Mouse (Mus musculus): Measurements from ENCODE around the gene Trim44. TPM values are rescaled to one million over a fixed set of nuclear protein-coding genes. Genes with fewer than 3 reads are reported as not detected.

The Trim44 gene
- polyA plus RNA-seq, 1 experiment from 2014 or later, result 48.4 TPM

DNA sequence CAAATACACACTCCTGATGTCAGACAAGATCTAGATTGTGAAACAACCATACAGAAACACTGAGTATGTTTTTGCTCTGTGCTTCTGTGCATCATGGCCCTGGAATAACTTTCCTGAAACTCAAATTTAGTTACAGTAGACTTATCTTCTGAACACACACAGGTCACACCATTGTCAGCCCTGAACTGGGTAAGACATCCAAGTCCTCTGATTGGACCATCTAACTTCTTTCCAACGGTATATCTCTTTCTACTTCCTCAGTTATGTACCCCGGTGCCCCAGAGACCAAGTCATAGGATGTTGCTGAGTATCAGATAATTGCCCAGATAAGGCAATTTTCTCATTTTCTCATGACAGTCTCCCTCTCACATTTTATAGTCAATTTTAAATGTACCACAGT, 5.1 kb upstream of the Trim44 start:
- DNase-seq (ENCODE audit: low spot score) (no peak), ATAC-seq (ENCODE audit: insufficient read depth, low FRiP score, low TSS enrichment) (no peak)
- H3K9me3 ChIP-seq (ENCODE audit: control insufficient read depth, low read length), result no peaks in the 10 kb centered on the region
- H3K36me3 ChIP-seq (ENCODE audit: control insufficient read depth, insufficient read depth, low read length), result no peaks in the 10 kb centered on the region
- no peaks in the 10 kb centered on the region for H3K27me3 ChIP-seq (ENCODE audit: control insufficient read depth, insufficient read depth, low read length)
- no peak overlapping the region for H3K27ac ChIP-seq (ENCODE audit: low read depth, low read length)
- WGBS, result 93% methylated on average over 2 of the region's 2 CpGs
- H3K9ac ChIP-seq (ENCODE audit: low read length), result no peak overlapping the region
- no peak overlapping the region for H3K4me3 ChIP-seq (ENCODE audit: low read depth, low read length)
- no peak overlapping the region for H3K4me2 ChIP-seq (ENCODE audit: low read depth)
- peaks cover 3% of the 10 kb centered on the region; the same call in 1 of the 2 replicates for H3K4me1 ChIP-seq (ENCODE audit: control insufficient read depth, insufficient read depth, low read length)

DNA sequence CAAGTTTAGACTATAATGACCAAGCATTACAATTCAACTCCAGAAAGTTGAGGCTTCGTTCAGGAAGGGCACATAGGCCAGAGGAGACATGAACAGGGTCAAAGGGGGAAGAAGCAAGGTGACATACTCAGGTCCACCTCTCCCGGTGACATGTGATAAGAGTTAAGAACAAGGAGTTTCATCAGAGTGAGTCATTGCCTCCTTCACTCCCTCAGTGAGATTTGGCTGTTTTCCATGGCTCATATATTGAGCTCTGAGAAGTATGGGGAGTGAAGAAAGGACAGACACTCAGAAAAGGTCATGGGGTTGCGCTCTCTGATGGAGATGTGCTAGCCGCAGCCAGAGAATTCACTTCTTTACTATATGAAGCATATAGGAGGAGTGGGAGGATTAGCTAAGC, 3.0 kb upstream of the Trim44 start:
- ATAC-seq (ENCODE audit: insufficient read depth, low FRiP score, low TSS enrichment) (no peak), DNase-seq (ENCODE audit: low spot score) (no peak)
- 88% methylated on average over 4 of the region's 4 CpGs for WGBS
- no peaks in the 10 kb centered on the region for H3K9me3 ChIP-seq (ENCODE audit: control insufficient read depth, low read length)
- no peak overlapping the region for H3K4me3 ChIP-seq (ENCODE audit: low read depth, low read length)
- H3K4me1 ChIP-seq (ENCODE audit: control insufficient read depth, insufficient read depth, low read length), result peaks cover 3% of the 10 kb centered on the region; the same call in 1 of the 2 replicates
- H3K36me3 ChIP-seq (ENCODE audit: control insufficient read depth, insufficient read depth, low read length), result no peaks in the 10 kb centered on the region
- no peak overlapping the region for H3K9ac ChIP-seq (ENCODE audit: low read length)
- no peak overlapping the region for H3K27ac ChIP-seq (ENCODE audit: low read depth, low read length)
- H3K4me2 ChIP-seq (ENCODE audit: low read depth), result no peak overlapping the region
- H3K27me3 ChIP-seq (ENCODE audit: control insufficient read depth, insufficient read depth, low read length), result no peaks in the 10 kb centered on the region

DNA sequence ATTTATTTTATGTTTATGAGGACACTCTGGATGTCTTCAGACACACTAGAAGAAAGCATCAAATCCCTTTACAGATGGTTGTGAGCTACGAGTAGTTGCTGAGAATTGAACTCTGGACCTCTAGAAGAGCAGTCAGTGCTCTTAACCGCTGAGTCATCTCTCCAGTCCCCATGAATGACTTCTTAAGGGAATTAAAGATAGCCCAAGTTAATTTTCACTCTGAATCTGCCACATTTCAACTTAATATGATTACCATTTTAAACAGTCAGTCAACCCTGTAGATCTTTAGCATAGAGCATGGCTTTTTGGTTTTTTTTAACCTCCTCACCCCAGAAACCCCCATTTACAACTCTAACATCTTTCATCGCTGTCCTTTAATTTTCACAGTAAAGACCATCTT, 2.1 kb upstream of the Trim44 start:
- Histone ChIP-seq H3K4me1 (ENCODE audit: control insufficient read depth, insufficient read depth, low read length) (peaks cover 3% of the 10 kb centered on the region; the same call in 1 of the 2 replicates), H3K9ac (ENCODE audit: low read length) (no peak overlapping the region), H3K4me2 (ENCODE audit: low read depth) (no peak overlapping the region), H3K27ac (ENCODE audit: low read depth, low read length) (no peak overlapping the region), H3K27me3 (ENCODE audit: control insufficient read depth, insufficient read depth, low read length) (no peaks in the 10 kb centered on the region), H3K4me3 (ENCODE audit: low read depth, low read length) (no peak overlapping the region), H3K36me3 (ENCODE audit: control insufficient read depth, insufficient read depth, low read length) (no peaks in the 10 kb centered on the region), H3K9me3 (ENCODE audit: control insufficient read depth, low read length) (no peaks in the 10 kb centered on the region)
- DNase-seq (ENCODE audit: low spot score), result no peak
- WGBS, result 91% methylated on average over 3 of the region's 3 CpGs
- ATAC-seq (ENCODE audit: insufficient read depth, low FRiP score, low TSS enrichment), result no peak

DNA sequence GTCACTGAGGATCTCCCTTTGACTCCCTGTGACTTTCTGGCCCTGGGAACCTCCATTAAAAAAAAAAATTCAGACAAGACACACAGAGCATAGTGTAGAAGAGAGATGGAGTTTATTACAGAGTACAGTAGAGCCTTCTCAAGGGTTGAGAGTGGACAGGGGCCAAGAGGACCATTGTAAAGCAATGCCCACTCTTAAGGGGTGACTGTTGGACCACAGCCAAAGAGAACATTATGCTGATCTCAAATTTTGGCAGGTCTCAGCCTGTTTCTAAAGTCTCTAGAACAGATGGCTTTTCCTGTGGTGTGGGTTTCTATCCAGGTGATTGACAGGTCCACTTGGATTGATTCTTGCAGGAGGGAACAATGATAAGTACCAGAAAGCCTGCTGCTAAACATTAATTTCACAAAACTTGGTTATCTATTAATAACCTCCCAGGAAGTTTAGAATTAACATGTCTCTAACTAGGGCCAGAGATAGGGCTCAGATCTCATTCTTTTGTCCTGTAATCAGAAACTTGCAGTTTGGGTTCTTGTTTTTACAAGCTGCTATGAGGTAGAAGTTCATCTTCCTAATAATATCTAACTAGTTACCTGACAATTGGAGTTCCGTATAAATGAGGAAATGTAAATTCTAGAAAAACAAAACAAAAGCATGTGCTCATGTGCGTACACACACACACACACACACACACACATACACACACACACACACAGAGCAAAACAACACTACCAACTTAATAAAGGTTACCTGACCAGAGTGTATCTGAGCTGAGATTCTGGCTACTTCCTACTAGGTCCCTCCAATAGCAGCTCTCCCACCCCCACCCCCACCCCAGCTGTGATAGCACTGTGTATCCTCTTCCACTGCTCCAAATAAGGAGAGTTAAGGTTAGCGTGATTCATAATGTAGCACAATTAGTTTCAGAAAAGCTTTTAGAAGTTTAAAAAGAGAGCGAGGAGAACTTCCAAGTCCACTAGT, 1.0 kb downstream of the Trim44 start:
- Histone ChIP-seq H3K9me3 (ENCODE audit: control insufficient read depth, low read length) (no peaks in the 10 kb centered on the region), H3K27ac (ENCODE audit: low read depth, low read length) (no peak overlapping the region), H3K4me1 (ENCODE audit: control insufficient read depth, insufficient read depth, low read length) (peaks cover 3% of the 10 kb centered on the region; the same call in 1 of the 2 replicates), H3K36me3 (ENCODE audit: control insufficient read depth, insufficient read depth, low read length) (no peaks in the 10 kb centered on the region), H3K27me3 (ENCODE audit: control insufficient read depth, insufficient read depth, low read length) (no peaks in the 10 kb centered on the region), H3K4me3 (ENCODE audit: low read depth, low read length) (no peak overlapping the region), H3K4me2 (ENCODE audit: low read depth) (no peak overlapping the region), H3K9ac (ENCODE audit: low read length) (no peak overlapping the region)
- ATAC-seq (ENCODE audit: insufficient read depth, low FRiP score, low TSS enrichment) (no peak), DNase-seq (ENCODE audit: low spot score) (no peak)
- WGBS, result 84% methylated on average over 4 of the region's 4 CpGs

DNA sequence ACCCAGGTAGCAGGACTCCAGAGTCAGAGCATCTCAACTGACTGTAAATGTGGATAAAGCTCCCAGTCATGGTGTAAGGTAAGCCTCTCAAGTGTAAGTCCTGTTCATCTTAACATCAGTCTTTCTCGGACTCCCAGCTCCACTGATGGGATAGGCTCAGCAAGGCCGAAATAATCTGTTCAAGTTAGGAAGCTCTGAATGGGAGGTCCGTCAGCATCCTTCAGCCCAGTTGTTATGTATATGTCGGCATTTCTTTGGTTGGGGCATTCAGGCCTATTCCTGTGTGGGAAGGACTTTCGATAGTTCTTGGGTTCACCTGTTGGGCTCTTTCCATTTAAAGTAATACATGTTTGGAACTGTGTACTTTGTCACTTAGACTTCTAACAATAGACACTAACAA, 3.6 kb downstream of the Trim44 start:
- no peaks in the 10 kb centered on the region for H3K36me3 ChIP-seq (ENCODE audit: control insufficient read depth, insufficient read depth, low read length)
- no peak overlapping the region for H3K27ac ChIP-seq (ENCODE audit: low read depth, low read length)
- H3K27me3 ChIP-seq (ENCODE audit: control insufficient read depth, insufficient read depth, low read length), result no peaks in the 10 kb centered on the region
- H3K9ac ChIP-seq (ENCODE audit: low read length), result no peak overlapping the region
- WGBS, result 72% methylated on average over 5 of the region's 5 CpGs
- DNase-seq (ENCODE audit: low spot score) (no peak), ATAC-seq (ENCODE audit: insufficient read depth, low FRiP score, low TSS enrichment) (no peak)
- no peaks in the 10 kb centered on the region for H3K9me3 ChIP-seq (ENCODE audit: control insufficient read depth, low read length)
- peaks cover 6% of the 10 kb centered on the region for H3K4me1 ChIP-seq (ENCODE audit: control insufficient read depth, insufficient read depth, low read length)
- H3K4me3 ChIP-seq (ENCODE audit: low read depth, low read length), result no peak overlapping the region
- no peak overlapping the region for H3K4me2 ChIP-seq (ENCODE audit: low read depth)

DNA sequence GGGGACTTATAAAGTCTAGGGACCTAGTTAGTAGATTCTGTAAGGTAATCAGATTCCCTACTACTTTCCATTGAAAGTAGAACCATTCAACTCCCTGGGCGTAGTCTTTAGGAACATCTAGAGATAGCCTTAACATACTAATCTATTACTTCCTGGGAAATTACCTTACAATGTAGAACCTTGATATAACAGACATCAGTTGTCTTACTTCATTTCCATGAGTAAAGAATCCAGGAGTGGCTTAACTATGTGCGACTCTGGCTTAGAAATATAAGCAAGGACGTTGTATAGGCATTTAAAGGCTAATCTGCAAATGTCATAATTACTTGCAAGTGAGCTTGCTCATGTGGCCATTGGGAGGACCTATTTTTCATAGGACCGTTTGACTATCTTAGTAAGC, 4.3 kb downstream of the Trim44 start:
- Histone ChIP-seq H3K36me3 (ENCODE audit: control insufficient read depth, insufficient read depth, low read length) (no peaks in the 10 kb centered on the region), H3K4me1 (ENCODE audit: control insufficient read depth, insufficient read depth, low read length) (peaks cover 6% of the 10 kb centered on the region), H3K4me3 (ENCODE audit: low read depth, low read length) (no peak overlapping the region), H3K9me3 (ENCODE audit: control insufficient read depth, low read length) (no peaks in the 10 kb centered on the region), H3K9ac (ENCODE audit: low read length) (no peak overlapping the region), H3K4me2 (ENCODE audit: low read depth) (no peak overlapping the region), H3K27ac (ENCODE audit: low read depth, low read length) (no peak overlapping the region), H3K27me3 (ENCODE audit: control insufficient read depth, insufficient read depth, low read length) (no peaks in the 10 kb centered on the region)
- DNase-seq (ENCODE audit: low spot score) (no peak), ATAC-seq (ENCODE audit: insufficient read depth, low FRiP score, low TSS enrichment) (no peak)
- 90% methylated on average over 4 of the region's 4 CpGs for WGBS

DNA sequence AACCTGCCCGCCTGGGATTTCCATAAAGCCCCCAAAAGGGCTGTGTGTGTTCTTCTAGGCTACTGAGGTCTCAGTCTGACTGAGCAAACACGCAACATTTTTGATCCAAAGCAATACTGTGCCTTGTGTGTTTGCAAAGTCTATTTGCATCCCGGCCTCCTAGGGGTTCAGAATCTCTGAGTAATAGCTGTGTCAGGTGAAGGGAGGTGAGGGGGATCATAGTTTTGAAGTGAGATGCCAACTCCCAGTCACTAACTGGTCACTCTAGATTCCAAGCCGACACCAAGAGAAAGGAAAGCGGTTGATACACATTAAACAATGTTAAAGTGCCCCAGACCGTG, 6.3 kb downstream of the Trim44 start:
- 26% methylated on average over 6 of the region's 6 CpGs for WGBS
- DNase-seq (ENCODE audit: low spot score), result no peak

DNA sequence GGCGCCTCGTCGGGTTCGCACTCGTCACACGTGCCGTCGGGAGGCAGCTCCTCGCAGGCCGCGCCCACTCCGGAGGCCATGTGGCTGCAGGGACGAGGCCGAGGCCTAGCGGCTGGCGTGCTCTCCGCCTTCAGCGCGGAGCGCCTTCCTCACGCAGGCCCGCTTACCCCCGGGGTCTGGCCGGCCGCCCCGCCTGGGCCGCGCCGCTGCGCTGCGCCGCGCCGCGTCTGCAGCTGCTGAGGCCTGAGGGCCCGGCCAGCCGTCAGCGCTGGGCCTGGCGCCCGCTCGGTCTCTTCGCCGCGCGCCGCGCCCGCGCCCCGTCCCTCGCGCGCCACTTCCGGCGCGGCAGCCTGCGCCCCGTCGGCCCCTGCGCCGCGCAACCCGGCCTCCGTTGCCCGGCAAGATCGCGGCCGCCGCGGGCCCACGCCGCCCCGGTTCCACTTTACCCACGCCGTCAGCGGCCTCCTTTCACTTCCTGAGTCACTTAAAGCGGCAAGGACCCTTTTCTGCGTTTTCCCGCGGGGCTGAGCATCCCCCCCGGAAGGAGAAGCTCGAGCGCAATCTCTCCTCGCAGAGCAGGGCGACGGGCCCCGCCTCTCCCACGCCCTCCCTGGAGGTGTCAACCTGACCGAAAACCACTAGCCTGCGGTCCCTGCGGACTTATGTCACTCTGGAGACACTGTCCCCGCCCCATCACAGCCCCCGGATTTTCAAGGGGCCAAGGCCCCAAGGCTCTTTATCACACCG, 6.8 kb downstream of the Trim44 start:
- peak overlapping the region; percentile 67 for H3K4me3 ChIP-seq (ENCODE audit: low read depth, low read length)
- peak overlapping the region; percentile 77 for H3K4me2 ChIP-seq (ENCODE audit: low read depth)
- no peaks in the 10 kb centered on the region for H3K9me3 ChIP-seq (ENCODE audit: control insufficient read depth, low read length)
- H3K36me3 ChIP-seq (ENCODE audit: control insufficient read depth, insufficient read depth, low read length), result no peaks in the 10 kb centered on the region
- peak overlapping the region; percentile 90 for H3K9ac ChIP-seq (ENCODE audit: low read length)
- H3K4me1 ChIP-seq (ENCODE audit: control insufficient read depth, insufficient read depth, low read length), result peaks cover 4% of the 10 kb centered on the region; the same call in 1 of the 2 replicates
- peak overlapping the region; percentile 87 for H3K27ac ChIP-seq (ENCODE audit: low read depth, low read length)
- under 1% methylated on average over 90 of the region's 94 CpGs for WGBS
- DNase-seq (ENCODE audit: low spot score), result peak; percentile 82
- peak; percentile 89 for ATAC-seq (ENCODE audit: insufficient read depth, low FRiP score, low TSS enrichment)
- no peaks in the 10 kb centered on the region for H3K27me3 ChIP-seq (ENCODE audit: control insufficient read depth, insufficient read depth, low read length)

More for the DNA sequence above, 6.3 kb downstream of the Trim44 start:
- ATAC-seq (ENCODE audit: insufficient read depth, low FRiP score, low TSS enrichment), result peak; percentile 32
- peak overlapping the region; percentile 77 for H3K4me2 ChIP-seq (ENCODE audit: low read depth)
- peaks cover 4% of the 10 kb centered on the region; the same call in 1 of the 2 replicates for H3K4me1 ChIP-seq (ENCODE audit: control insufficient read depth, insufficient read depth, low read length)
- no peaks in the 10 kb centered on the region for H3K27me3 ChIP-seq (ENCODE audit: control insufficient read depth, insufficient read depth, low read length)
- no peaks in the 10 kb centered on the region for H3K9me3 ChIP-seq (ENCODE audit: control insufficient read depth, low read length)
- peak overlapping the region; percentile 87; the same call in 1 of the 2 replicates for H3K27ac ChIP-seq (ENCODE audit: low read depth, low read length)
- peak overlapping the region; percentile 67 for H3K4me3 ChIP-seq (ENCODE audit: low read depth, low read length)
- no peaks in the 10 kb centered on the region for H3K36me3 ChIP-seq (ENCODE audit: control insufficient read depth, insufficient read depth, low read length)
- peak overlapping the region; percentile 90 for H3K9ac ChIP-seq (ENCODE audit: low read length)
